9 mouse cellular contexts compared by ENCODE assay signal in the genomic region with DNA sequence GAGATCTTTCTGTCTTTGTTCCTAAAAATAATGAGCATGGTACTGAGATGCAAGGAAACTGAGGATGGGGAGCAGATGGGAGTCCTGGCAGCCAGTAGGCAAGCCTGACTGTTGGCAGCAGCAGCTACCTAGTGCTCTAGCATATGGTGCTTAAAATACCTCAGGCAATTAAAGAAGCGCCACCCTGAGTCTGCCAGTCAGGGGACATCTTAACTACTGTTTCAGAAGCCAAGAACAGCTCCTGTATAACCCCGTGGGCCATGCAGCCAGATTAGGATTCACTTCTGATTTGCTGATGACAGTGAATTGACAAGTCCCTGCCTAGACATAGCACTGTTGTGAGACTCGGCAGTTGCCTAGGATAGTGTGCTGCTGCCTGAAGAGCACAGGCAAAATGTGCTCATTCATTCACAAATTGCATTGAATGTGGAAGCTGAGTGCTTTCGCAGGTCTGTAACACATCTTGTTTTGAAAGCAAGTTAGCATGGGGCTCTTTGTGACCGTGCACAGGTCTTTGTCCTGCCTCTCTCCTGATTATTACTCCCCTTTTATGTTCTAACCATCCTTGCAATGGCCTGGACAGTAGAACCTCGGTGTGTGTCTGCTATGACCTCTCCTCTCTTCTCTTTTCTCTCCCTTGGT. TPM values are rescaled to one million over a fixed set of nuclear protein-coding genes. Genes with fewer than 3 reads are reported as not detected.
DNase-seq lines count a peak whose midpoint lies in the region; ATAC-seq and TF ChIP-seq lines count a peak whose summit lies in the region.
"Had no signal": no experiment of that assay in that cellular context is flagged by ENCODE, and none has a peak within 500 bp of the region (broad histone marks: within the 10 kb centered on the region; RNA-seq: fewer than 3 reads in every experiment).

No protein-coding gene starts in this region.

- no peak for TF ChIP-seq CTCF in hindbrain, postnatal 0 days (IDR thresholded peaks at IDR 0.05; ENCODE audit: low read depth)

- H3K4me3 ChIP-seq in hindbrain, postnatal 0 days (ENCODE audit: low read length) = no peak overlapping the region
- no peak overlapping the region for H3K4me3 ChIP-seq in midbrain, embryonic 15.5 days
- H3K4me3 ChIP-seq: lung, embryonic 15.5 days had no signal

- 13% methylated on average over 6 of the region's 6 CpGs for WGBS in hindbrain, postnatal 0 days
- WGBS in midbrain, embryonic 15.5 days = 20% methylated on average over 6 of the region's 6 CpGs

- DNase-seq in brain, embryonic 18.5 days (ENCODE audit: low read depth, low spot score) = peak; percentile 74
- peak; percentile 81 to 83 for DNase-seq in cerebellum, postnatal 10 days
- DNase-seq in hindbrain, postnatal 0 days (ENCODE audit: low spot score) = peak; percentile 69
- no peak for DNase-seq in natural killer cell, adult 2 months (ENCODE audit: low spot score in 2 of 2)
- DNase-seq in lung, postnatal 14 days = no peak
- DNase-seq in Muller cell, postnatal 12 days (ENCODE audit: inconsistent ontology term) = no peak

- no peak overlapping the region for H3K27ac ChIP-seq in hindbrain, postnatal 0 days
- H3K27ac ChIP-seq in midbrain, embryonic 15.5 days = no peak overlapping the region; the same call in 1 of the 2 replicates
- H3K27ac ChIP-seq: lung, embryonic 15.5 days had no signal

- H3K27me3 ChIP-seq in hindbrain, postnatal 0 days (ENCODE audit: insufficient read depth, low read length) = no peaks in the 10 kb centered on the region
- no peaks in the 10 kb centered on the region for H3K27me3 ChIP-seq in midbrain, embryonic 15.5 days (replicated peaks)
- H3K27me3 ChIP-seq: lung, embryonic 15.5 days had no signal

- H3K9me3 ChIP-seq in hindbrain, postnatal 0 days (ENCODE audit: low read length) = no peaks in the 10 kb centered on the region
- H3K9me3 ChIP-seq in midbrain, embryonic 15.5 days = no peaks in the 10 kb centered on the region
- H3K9me3 ChIP-seq: lung, embryonic 15.5 days had no signal

- H3K4me1 ChIP-seq in hindbrain, postnatal 0 days (ENCODE audit: insufficient read depth, low read length) = no peaks in the 10 kb centered on the region
- peaks cover 6% of the 10 kb centered on the region; the same call in 1 of the 2 replicates for H3K4me1 ChIP-seq in midbrain, embryonic 15.5 days
- H3K4me1 ChIP-seq: lung, embryonic 15.5 days had no signal

- no peak overlapping the region for H3K9ac ChIP-seq in hindbrain, postnatal 0 days (replicated peaks; ENCODE audit: low read length)
- no peak overlapping the region for H3K9ac ChIP-seq in midbrain, embryonic 15.5 days
- H3K9ac ChIP-seq: lung, embryonic 15.5 days had no signal

- H3K4me2 ChIP-seq in hindbrain, postnatal 0 days (ENCODE audit: low read depth, low read length) = no peak overlapping the region
- no peak overlapping the region for H3K4me2 ChIP-seq in midbrain, embryonic 15.5 days
- H3K4me2 ChIP-seq: lung, embryonic 15.5 days had no signal

- no peaks in the 10 kb centered on the region for H3K36me3 ChIP-seq in hindbrain, postnatal 0 days (ENCODE audit: insufficient read depth, low read length)
- H3K36me3 ChIP-seq in midbrain, embryonic 15.5 days (replicated peaks) = no peaks in the 10 kb centered on the region
- H3K36me3 ChIP-seq: lung, embryonic 15.5 days had no signal

- peak; percentile 87 for ATAC-seq in hindbrain, postnatal 0 days
- peak; percentile 93 for ATAC-seq in midbrain, embryonic 15.5 days (replicated peaks)
- ATAC-seq in monocyte, adult 5-6 weeks (replicated peaks; ENCODE audit: insufficient number of reproducible peaks, low FRiP score, low TSS enrichment, poor library complexity, severe bottlenecking) = no peak

RNA-seq across cellular contexts. Expression of a gene that starts 31.9 kb away (rescaled TPM):
- 22.1 and 26.4 TPM in 2 replicates for total RNA-seq in hindbrain, postnatal 0 days (2014; rRNA removed)
- polyA plus RNA-seq in hindbrain, postnatal 0 days (2015; fragmentation: Nextera tagmentation; extraction: Ambion mirVana) = 46.0 and 51.6 TPM in 2 replicates
- 68.0 and 76.6 TPM in 2 replicates for polyA plus RNA-seq in midbrain, embryonic 15.5 days (2015; fragmentation: Nextera tagmentation; extraction: Ambion mirVana)
- total RNA-seq in monocyte, adult 5-6 weeks (2017) = 61.2 to 70.2 TPM (median 66.8 TPM) in 3 replicates

Comparison
In these comparisons a context has a peak if more than half of its experiments do, and no peak if none do; other contexts are left out.
1. DNase-seq: peak in brain, embryonic 18.5 days (single experiment), cerebellum, postnatal 10 days (2 of 2) and hindbrain, postnatal 0 days (single experiment); none in natural killer cell, adult 2 months (0 of 2), lung, postnatal 14 days (single experiment) and Muller cell, postnatal 12 days (single experiment).